Mouse (Mus musculus) heart, adult 2 months (tissue): Measurements from ENCODE around the gene Il1f10. TPM values are rescaled to one million over a fixed set of nuclear protein-coding genes. Genes with fewer than 3 reads are reported as not detected.

Experiments
- DNase-seq, 2 experiments: peaks; one replicate each; pipeline ENCODE4 v3.0.0; 2021
- H3K27ac ChIP-seq: fragments of 200-600 bp; 2 replicates; pipeline ENCODE4 v1.8.1; 2022
- H3K27me3 ChIP-seq: fragments of 200-500 bp; 2 replicates; pipeline ENCODE4 v1.6.1; 2012; ENCODE audit warnings: mild to moderate bottlenecking, low read length, inconsistent platforms, mixed read lengths; ENCODE audit not compliant: control insufficient read depth, insufficient read depth
- H3K36me3 ChIP-seq: fragments of 200-500 bp; 2 replicates; pipeline ENCODE4 v1.6.1; 2012; ENCODE audit warnings: low read length, inconsistent platforms; ENCODE audit not compliant: control insufficient read depth, insufficient read depth
- H3K4me1 ChIP-seq: fragments of 200-500 bp; 2 replicates; pipeline ENCODE4 v1.6.1; 2011; ENCODE audit warnings: low read length; ENCODE audit not compliant: control insufficient read depth, insufficient read depth
- H3K4me3 ChIP-seq: fragments of 200-600 bp; 2 replicates; pipeline ENCODE4 v1.8.1; 2022
- H3K79me2 ChIP-seq: fragments of 200-500 bp; replicated peaks from 2 replicates; pipeline ENCODE4 v1.6.1; 2012; ENCODE audit warnings: mild to moderate bottlenecking, inconsistent platforms, low read length, moderate library complexity, mixed read lengths; ENCODE audit not compliant: control insufficient read depth, insufficient read depth
- H3K9ac ChIP-seq: fragments of 200-500 bp; 2 replicates; pipeline ENCODE4 v1.6.1; 2012; ENCODE audit warnings: low read depth, mild to moderate bottlenecking, control low read depth, inconsistent platforms, low read length, mixed read lengths
- CTCF ChIP-seq: fragments of 200-600 bp; IDR thresholded peaks from 2 replicates; pipeline ENCODE4 v1.8.1; 2022; ENCODE audit warnings: antibody characterized with exemption, mild to moderate bottlenecking, moderate library complexity
- EP300 ChIP-seq: fragments of 200-500 bp; IDR thresholded peaks from 2 replicates; pipeline ENCODE4 v1.6.1; 2011; ENCODE audit warnings: low read depth, low read length, control low read depth; ENCODE audit not compliant: insufficient read depth
- POLR2A ChIP-seq: fragments of 200-500 bp; IDR thresholded peaks from 2 replicates; pipeline ENCODE4 v1.6.1; 2011; ENCODE audit warnings: mild to moderate bottlenecking, low read depth, low read length, control low read depth; ENCODE audit not compliant: insufficient read depth
- WGBS: fragments of 180-500 bp; shearing (Covaris S2); methylation state at CpG from one replicate; pipeline ENCODE4 v1.1.7; 2018; 5-methylcytosine and 5-hydroxymethylcytosine counted together
- intact Hi-C: fragments of 180-260 bp; cut with DNase I; formaldehyde crosslinking; loops from one replicate; pipeline ENCODE4 v1.15.1; 2025
- long read RNA-seq: library from polyadenylated mRNA; stranded (forward); transcript quantifications from one replicate; pipeline ENCODE4 v2.0.0, GENCODE M21; 2021
- polyA plus RNA-seq: library from polyadenylated mRNA; depleted of rRNA; stranded (reverse); fragments of >200 nt; gene quantifications from 2 replicates; pipeline ENCODE4 v1.2.3, GENCODE M21; 2012; rRNA removed
- total RNA-seq, 2 experiments: library from RNA; stranded (reverse); gene quantifications; 2 replicates each; pipeline ENCODE4 v1.2.3; 2021

Il1f10 gene
- total RNA-seq (not detected), polyA plus RNA-seq (not detected in 2 replicates)
- long read RNA-seq = 0 reads

- DNase-seq = no peak
- 68% methylated on average over 5 of the region's 5 CpGs for WGBS
- Histone ChIP-seq H3K36me3 (no peaks in the 10 kb centered on the region), H3K27ac (no peak within 1 kb of the TSS), H3K27me3 (no peaks in the 10 kb centered on the region), H3K4me1 (no peaks in the 10 kb centered on the region), H3K4me3 (no peak within 1 kb of the TSS), H3K9ac (no peak within 1 kb of the TSS), H3K79me2 (no peaks in the 10 kb centered on the region)
- intact Hi-C loops = no loop called here
- TF ChIP-seq EP300 (no peak), POLR2A (no peak), CTCF (no peak)
Observed at GRCm38 (mm10) chr2:24290896-24291295, at the start of gene Il1f10. Il1f10 (plus strand) TSS chr2:24291196.

DNA sequence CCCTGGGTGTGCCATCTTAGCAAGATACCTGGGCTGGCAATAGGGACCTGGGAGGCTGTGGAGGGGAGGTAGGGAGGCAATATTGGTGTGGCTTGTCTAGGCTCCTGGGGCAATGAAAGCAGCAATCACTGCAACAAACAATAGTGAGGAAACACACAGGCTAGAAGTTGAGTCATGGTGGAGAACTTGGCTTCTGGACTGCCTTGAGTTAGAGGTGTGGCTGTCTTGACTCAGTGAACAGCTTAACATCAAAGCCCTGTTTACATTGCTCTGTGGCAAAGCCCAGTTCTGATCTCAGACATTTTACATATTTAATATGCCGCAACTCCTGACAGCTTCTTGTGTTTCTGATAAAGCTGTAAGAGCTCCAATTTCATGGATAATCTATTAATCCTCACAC is 23.5 kb upstream of the Il1f10 start:
- Histone ChIP-seq H3K36me3 (no peaks in the 10 kb centered on the region), H3K4me1 (no peaks in the 10 kb centered on the region), H3K27me3 (no peaks in the 10 kb centered on the region), H3K27ac (no peak overlapping the region), H3K79me2 (no peaks in the 10 kb centered on the region), H3K4me3 (no peak overlapping the region), H3K9ac (no peak overlapping the region)
- WGBS = 87% methylated on average over 1 of the region's 1 CpGs
- intact Hi-C loops = no loop called here
- no peak for TF ChIP-seq POLR2A
- no peak for TF ChIP-seq EP300
- TF ChIP-seq CTCF = no peak
- no peak for DNase-seq

GRCm38 (mm10) chr2:24273619-24274018 is 17.4 kb upstream of the Il1f10 start:
- H3K9ac ChIP-seq = no peak overlapping the region
- no peaks in the 10 kb centered on the region for H3K4me1 ChIP-seq
- H3K27me3 ChIP-seq = no peaks in the 10 kb centered on the region
- TF ChIP-seq EP300 = no peak
- no peak for TF ChIP-seq CTCF
- no peak for TF ChIP-seq POLR2A
- WGBS = 74% methylated on average over 2 of the region's 2 CpGs
- intact Hi-C loops = no loop called here
- no peaks in the 10 kb centered on the region for H3K79me2 ChIP-seq
- no peak for DNase-seq
- H3K36me3 ChIP-seq = no peaks in the 10 kb centered on the region
- H3K27ac ChIP-seq = no peak overlapping the region
- no peak overlapping the region for H3K4me3 ChIP-seq

DNA sequence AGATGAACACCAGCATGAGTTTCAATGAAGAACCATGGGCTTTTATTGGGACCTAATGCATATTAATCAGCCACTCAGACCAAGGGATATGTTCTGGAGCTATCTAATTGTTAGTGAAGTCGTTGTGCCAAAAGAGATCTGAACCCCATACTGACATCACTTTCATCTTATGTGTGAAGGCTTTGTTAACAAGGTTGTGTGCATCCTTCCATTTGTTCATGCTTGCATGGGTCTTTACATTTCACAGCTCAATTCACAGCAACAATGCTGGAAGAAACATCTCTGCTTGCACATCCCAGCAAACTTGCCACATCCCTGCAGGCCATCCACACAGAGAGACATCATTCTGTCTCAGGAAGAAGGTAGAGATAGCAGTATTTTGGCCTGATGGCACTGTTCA is 15.8 kb upstream of the Il1f10 start:
- Histone ChIP-seq H3K79me2 (no peaks in the 10 kb centered on the region), H3K9ac (no peak overlapping the region), H3K27me3 (no peaks in the 10 kb centered on the region), H3K36me3 (no peaks in the 10 kb centered on the region), H3K27ac (no peak overlapping the region), H3K4me3 (no peak overlapping the region), H3K4me1 (no peaks in the 10 kb centered on the region)
- intact Hi-C loops = no loop called here
- TF ChIP-seq CTCF (no peak), POLR2A (no peak), EP300 (no peak)
- no peak for DNase-seq
- WGBS = 37% methylated on average over 1 of the region's 1 CpGs

DNA sequence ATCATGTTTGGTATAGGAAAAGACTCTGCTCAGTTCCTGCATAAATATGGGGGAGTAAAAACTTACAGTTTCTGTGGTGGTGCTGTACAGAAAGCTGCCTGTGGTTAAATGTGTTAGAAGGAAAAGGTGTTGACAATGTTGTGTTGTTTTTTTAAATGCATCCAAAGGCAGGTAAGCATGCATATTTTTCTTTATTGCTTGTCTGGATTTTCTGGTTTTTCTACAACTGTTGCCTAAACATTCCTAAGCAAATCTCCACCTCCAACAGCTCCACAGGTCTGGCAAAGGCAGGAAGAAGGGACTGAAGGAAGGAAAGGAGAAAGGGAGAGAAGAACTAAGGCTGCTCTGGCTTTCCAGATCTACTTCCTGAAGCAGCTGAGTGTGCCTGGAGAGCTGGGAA is 14.3 kb upstream of the Il1f10 start, which contains the start of gene Il1f5:
TSS of gene Il1f5 (plus strand) at position 301 of the 400 bp plus-strand sequence.
- TF ChIP-seq EP300 (no peak), CTCF (no peak), POLR2A (no peak)
- DNase-seq = no peak
- Histone ChIP-seq H3K27me3 (no peaks in the 10 kb centered on the region), H3K79me2 (no peaks in the 10 kb centered on the region), H3K4me1 (no peaks in the 10 kb centered on the region), H3K27ac (no peak within 1 kb of the TSS), H3K9ac (no peak within 1 kb of the TSS), H3K4me3 (no peak within 1 kb of the TSS), H3K36me3 (no peaks in the 10 kb centered on the region)
- intact Hi-C loops = no loop called here

DNA sequence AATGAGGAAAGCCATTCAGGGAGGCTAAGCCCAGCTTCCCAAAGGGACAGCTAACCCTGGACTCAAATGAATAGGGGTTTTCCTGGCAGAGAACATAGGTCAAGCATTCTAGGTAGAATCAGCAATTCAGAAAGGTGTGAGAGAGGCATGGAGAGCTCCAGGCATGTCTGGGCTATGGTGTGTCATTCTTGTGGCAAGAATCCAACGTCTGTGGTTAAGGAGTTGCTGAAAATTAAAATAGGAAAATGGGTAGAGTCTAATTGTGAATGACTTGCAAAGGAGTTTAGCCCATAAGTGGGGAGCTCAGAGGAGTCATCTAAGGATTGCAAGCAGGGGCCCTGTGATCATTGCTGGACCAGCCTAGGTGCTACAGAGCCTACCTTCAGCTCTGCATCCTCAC is 3.6 kb downstream of the Il1f10 start:
- TF ChIP-seq CTCF (no peak), POLR2A (no peak), EP300 (no peak)
- Histone ChIP-seq H3K79me2 (no peaks in the 10 kb centered on the region), H3K4me1 (no peaks in the 10 kb centered on the region), H3K9ac (no peak overlapping the region), H3K36me3 (no peaks in the 10 kb centered on the region), H3K4me3 (no peak overlapping the region), H3K27me3 (no peaks in the 10 kb centered on the region), H3K27ac (no peak overlapping the region)
- intact Hi-C loops = no loop called here
- 32% methylated on average over 1 of the region's 1 CpGs for WGBS
- no peak for DNase-seq
